Mouse (Mus musculus) myocyte (in vitro differentiated cells): ENCODE data around the gene Znrf2.

Source experiments
- E2F4 ChIP-seq: IDR thresholded peaks from one replicate; pipeline ENCODE4 v1.6.1; 2011; ENCODE audit warnings: mild to moderate bottlenecking, control low read depth, moderate library complexity; ENCODE audit not compliant: insufficient read depth
- POLR2A ChIP-seq: IDR thresholded peaks from one replicate; pipeline ENCODE4 v1.6.1; 2011; ENCODE audit warnings: low read depth, mild to moderate bottlenecking, control low read depth, moderate library complexity; ENCODE audit not compliant: insufficient read length
- TCF3 ChIP-seq: IDR thresholded peaks from one replicate; pipeline ENCODE4 v1.6.1; 2011; ENCODE audit warnings: low read depth, control low read depth; ENCODE audit not compliant: insufficient read length

DNA sequence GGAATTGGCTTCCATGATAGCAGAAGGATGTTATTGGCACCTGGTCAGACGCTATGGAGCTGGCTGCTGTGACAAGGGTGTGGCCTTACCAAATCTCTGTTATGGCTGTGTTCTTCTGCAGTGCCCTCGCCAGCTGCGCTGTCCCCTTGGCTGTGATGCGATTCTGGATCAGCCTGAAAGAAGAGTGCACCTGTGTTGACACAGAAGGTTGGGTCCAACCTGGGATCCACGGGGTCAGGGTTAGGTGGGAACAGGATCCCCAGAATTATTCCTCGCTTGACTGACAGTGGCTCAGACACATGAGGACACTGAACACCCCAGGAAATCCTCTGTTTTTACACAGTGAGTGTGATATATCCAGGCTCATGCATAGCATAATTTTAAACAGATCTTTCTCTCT lies 111.2 kb downstream of the Znrf2 start:
- TF ChIP-seq POLR2A (no peak), TCF3 (no peak), E2F4 (no peak)
